Mouse (Mus musculus) induced T-regulatory cell, adult 2 months (primary cell): ENCODE measurements around the gene Rfx8.
A peak's percentile ranks its signal among the peaks of the same experiment; 100 is the strongest.

Experiments
- DNase-seq: peaks from one replicate; pipeline ENCODE4 v3.0.0-alpha.2; 2012; ENCODE audit warnings: low read depth

The Rfx8 gene

GRCm38 (mm10) chr1:39734311-39734710 is 13.5 kb upstream of the Rfx8 start:
- peak; percentile 67 for DNase-seq

DNA sequence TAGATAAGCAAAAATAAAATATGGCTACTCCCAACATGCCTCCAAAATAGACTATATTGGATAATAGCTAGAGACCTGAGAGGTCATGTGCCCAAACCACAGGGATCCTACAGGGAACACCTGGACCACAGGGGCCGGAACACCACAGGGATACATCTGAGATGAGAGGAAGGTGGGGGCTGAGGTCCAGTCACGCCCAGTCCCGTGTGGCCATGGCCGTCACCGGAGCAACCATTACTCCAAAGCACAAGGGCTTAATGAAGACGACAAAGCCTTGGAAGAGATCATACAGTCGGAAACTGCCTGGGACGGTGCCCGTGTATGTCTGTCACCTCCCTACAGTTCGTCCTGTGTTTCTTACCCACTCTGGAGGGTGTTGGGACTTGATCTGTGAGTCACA is 13.1 kb upstream of the Rfx8 start:
- no peak for DNase-seq

GRCm38 (mm10) chr1:39732081-39732480 is 11.3 kb upstream of the Rfx8 start:
- DNase-seq = no peak

DNA sequence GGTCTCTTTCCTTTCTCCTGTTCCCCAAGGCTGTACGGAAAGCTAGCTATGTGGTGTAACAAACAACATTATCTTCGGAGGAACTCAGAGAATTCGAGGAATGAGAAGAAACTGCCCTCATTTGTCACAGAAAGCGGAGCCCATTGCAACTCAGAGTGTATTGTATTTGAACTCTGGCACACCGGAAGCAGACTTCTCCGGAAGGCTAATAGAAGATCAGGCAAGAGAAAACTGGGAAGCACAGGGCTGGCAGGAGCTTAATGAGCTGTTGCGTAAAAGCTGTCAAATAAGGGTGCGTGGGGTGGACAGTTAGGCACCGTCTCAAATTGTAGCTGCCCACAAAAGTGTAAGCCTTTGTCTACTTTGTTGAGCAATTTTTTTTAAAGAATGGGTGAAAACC is 10.7 kb upstream of the Rfx8 start:
- no peak for DNase-seq

GRCm38 (mm10) chr1:39730868-39731267 is 10.1 kb upstream of the Rfx8 start:
- DNase-seq = no peak

DNA sequence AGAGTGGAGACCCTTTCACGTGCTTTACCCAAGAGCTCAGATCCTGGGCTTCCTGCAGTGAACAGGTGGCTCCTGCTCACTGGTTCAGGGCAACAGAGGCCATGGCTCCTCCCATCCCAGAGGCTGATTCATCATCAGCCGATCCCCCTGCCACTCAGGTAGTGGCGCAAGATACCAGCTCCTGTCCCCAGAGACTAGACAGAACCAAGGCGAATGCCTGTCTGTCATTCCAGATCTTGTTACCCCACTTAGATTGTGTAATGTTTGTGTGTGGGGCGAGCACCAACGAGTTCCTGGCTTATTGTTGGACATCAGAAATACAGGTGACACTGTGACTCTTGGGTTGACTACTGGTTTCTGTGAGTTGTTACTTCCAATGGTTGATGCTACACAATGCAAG is 9.1 kb upstream of the Rfx8 start:
- no peak for DNase-seq

DNA sequence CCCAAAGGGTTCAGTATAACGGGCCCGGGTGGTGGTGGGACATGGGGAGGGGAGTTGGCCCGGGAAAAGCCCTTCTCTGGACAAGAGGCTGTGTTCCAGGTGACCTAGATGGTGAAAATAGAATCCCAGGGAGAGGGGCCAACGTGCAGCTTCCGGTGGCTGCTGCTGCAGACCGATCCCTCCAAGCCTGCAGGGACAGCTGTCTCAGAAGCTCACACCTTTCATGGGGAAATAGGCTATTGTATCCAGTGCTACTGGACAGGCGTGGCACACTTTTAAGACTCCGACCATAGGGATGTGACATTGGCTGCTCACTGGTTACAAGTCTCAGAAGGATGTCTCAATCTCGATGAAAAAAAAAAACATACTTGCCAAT is 542 bp upstream of the Rfx8 start:
- no peak for DNase-seq

DNA sequence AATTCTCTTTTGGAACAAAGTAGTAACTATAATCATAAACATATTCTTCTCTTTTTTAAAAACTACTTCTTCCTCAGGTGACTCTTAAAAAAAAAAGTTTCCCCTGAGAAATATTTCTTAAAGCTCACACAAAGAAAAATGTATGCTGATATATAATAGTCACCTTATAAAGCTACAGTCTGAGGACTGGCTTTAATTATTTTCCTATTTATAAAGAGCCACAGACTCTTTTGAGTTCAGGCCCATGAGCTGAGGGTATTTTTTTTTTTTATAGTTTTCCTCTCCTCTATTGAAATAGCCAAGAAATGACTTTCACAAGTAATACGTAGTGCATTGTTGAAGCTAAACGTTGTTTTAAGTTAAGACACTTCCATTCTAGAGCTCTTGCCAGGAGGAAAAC is 611 bp downstream of the Rfx8 start:
- no peak for DNase-seq

DNA sequence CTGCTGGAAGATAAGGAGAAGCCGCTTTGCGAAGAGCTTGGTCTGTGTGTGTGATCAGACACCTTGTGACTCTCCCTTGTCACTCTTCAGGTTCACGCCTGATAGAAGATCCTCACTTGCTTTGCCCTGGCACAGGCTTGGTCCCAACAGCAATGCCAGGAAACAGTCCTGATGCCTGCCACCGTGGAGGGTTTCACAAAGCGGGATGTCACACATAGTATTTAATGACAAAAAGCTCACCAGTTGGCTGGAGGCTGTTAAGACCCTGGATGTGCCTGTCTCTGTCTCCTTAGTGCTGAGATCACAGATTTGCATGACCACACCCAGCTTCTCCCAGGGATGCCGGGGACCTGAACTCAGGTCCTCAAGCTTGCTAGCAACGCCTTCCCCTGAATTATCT is 5.2 kb downstream of the Rfx8 start:
- no peak for DNase-seq

DNA sequence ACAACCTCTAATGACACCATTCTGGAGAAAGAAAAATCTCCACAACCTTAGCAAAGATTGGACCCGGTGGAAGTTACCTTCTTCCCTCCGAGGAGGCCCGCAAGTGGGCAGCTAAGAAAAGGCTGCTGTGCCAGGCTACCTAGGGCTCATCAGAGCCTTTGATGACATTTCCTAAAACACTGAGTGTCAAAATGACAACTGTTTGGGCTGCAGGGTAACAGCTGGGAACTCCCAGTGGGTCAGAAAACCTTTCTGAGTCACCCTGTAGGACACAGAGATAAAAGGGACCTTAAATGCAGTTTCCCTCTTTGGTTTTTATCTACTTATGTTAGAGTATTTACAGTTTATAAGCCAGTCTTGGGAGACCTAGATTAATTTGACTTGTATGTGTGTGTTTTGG is 6.1 kb downstream of the Rfx8 start:
- DNase-seq = peak; percentile 38

DNA sequence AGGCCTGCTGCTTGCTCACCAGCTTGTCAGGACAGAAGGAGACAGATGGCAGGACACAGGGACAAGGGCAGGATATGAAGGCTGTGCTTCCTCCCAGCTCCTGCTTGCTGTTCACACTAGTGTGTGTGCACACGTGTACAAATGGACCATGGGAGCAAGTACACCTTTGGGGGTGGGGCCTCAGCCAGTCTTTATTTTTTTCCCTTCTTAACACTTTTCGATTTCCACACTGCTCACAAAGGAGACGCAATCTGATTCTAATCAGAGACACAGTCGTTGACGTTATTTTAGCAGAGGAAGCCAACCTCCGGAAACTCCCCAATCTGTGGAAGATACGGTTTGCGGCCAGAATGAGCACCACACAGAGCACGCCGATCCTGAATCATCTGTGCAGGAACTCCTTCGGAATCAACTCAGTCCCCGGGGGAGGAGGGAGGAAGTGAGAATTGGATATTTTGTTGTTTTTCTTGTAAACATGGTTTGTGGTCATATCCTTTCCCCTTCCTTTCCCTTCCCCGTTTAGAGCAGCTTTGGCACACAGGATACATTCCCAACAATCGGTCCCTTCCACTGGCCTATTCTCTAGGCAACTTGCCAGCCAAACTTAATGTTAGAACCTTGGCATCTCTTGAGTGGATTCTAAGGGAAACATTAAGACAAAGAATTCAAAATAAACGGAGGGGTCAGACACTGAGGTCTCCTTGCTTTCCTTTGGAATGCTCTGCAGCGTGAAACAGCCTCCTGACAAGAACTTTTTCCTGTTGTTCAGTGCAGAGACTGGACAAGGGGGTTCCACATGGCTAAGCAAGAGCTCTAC is 6.7 kb downstream of the Rfx8 start:
- DNase-seq = peak; percentile 88

- peak; percentile 46 for DNase-seq
Observed at GRCm38 (mm10) chr1:39713300-39713699, 7.5 kb downstream of the Rfx8 start.

GRCm38 (mm10) chr1:39712261-39712660 is 8.5 kb downstream of the Rfx8 start:
- DNase-seq = no peak

DNA sequence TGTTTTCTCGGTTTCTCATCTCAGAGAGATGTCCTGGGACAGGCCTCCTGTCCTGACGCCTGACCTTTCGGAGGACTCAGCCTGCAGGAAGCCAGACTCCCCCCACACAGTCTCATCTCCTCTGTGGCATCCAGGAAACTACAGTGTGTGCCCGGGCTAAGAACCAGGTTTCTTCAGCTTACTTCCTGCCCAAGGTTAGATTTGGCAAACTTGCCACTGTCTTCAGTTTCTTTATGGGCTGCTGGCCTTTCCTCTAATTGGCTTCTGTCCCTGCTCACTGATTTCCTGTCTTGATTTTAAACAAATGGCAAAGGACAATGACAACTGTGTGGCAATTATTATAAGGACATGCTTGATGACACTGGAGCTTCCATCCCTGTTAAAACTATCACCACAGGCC is 10.2 kb downstream of the Rfx8 start:
- DNase-seq = peak; percentile 45

DNA sequence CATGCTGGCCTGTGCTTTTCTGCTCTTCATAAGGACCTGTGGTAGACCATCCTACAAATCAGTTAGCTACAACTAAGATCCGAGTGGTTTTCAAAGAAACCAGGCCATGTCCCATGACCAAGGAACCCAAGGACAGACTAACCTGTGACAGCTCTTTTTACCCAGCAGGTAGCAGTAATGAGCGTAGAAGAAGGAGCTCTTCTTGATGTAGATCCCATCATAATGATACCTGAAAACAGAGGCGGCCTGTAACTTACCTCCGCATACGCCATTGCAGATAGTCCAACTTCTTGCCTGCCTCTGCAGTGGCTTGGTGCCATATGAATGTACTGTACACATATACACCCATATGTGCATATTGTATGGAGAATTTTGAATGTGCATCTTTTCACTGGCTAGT is 10.8 kb downstream of the Rfx8 start:
- DNase-seq = peak; percentile 54

GRCm38 (mm10) chr1:39708778-39709177 is 12.0 kb downstream of the Rfx8 start:
- DNase-seq = no peak

GRCm38 (mm10) chr1:39702216-39703046 is 18.4 kb downstream of the Rfx8 start:
- peak; percentile 49 for DNase-seq

DNA sequence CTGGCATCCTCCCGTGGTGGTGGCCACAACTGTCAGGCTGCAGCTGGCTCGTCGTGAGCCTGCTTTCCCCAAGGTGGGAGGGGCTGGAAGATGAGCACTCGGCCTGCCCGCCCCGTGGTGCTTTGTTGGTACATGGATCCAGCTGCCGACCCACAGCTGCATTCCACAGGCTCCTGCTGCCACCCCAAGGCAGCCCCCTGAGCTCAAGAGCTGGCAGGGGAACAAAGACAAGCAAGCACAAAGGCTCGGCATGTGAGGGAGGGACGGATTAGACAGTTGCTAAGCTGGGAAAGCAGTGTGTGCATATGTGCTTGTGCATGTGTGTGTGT is 19.6 kb downstream of the Rfx8 start:
- no peak for DNase-seq

- no peak for DNase-seq
Observed at GRCm38 (mm10) chr1:39700599-39701273, 20.1 kb downstream of the Rfx8 start.

- no peak for DNase-seq
Observed at GRCm38 (mm10) chr1:39698456-39698855, 22.3 kb downstream of the Rfx8 start.

- no peak for DNase-seq
Observed at GRCm38 (mm10) chr1:39695198-39695597, 25.6 kb downstream of the Rfx8 start.

GRCm38 (mm10) chr1:39694756-39695155 is 26.0 kb downstream of the Rfx8 start:
- DNase-seq = no peak

DNA sequence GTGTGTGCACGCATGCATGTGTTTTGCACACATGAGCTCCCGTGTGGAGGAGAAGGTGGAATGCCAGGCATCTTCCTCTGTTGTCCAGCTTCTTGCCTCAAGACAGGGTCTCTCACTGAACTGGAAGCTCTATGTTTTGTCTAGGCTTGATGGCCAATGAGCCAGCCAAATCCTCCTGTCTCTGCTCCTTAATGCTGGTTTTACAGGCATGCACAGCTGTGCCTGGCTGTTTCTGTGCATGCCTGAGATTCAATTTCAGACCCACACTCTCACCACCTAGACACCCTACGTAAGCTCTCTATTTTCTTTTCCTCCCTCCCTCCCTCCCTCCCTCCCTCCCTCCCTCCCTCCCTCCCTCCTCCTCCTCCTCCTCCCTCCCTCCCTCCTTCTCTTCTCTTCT is 28.8 kb downstream of the Rfx8 start:
- DNase-seq = no peak
